Mouse (Mus musculus) spleen, postnatal 10 days (tissue): Measurements from ENCODE around the gene Nckap5l.
"Not testable (repeated sequence)": the region's sequence is repeated elsewhere in the genome, so short reads cannot be mapped to it uniquely, and the experiment has no call there.

Experiments
- DNase-seq, 2 experiments: peaks; one replicate each; pipeline ENCODE4 v3.0.0; 2021 to 2022; ENCODE audit warnings: low spot score in 2 of 2

Nckap5l gene

GRCm38 (mm10) chr15:99469736-99470135 is 12.2 kb upstream of the Nckap5l start:
- no peak for DNase-seq

GRCm38 (mm10) chr15:99469067-99469466 is 11.5 kb upstream of the Nckap5l start:
- peak; percentile 45 to 80 for DNase-seq

GRCm38 (mm10) chr15:99463194-99463593 is 5.6 kb upstream of the Nckap5l start:
- DNase-seq = no peak

- peak; percentile 24 to 46 for DNase-seq
These were observed 464 bp downstream of the Nckap5l start for GRCm38 (mm10) chr15:99456963-99457605.

- DNase-seq = no peak
These were observed 1.1 kb downstream of the Nckap5l start for GRCm38 (mm10) chr15:99456338-99456962.

GRCm38 (mm10) chr15:99455415-99455814 is 2.1 kb downstream of the Nckap5l start:
- DNase-seq = no peak

GRCm38 (mm10) chr15:99454585-99455279 is 2.8 kb downstream of the Nckap5l start:
- DNase-seq = no peak

GRCm38 (mm10) chr15:99453153-99453900 is 4.2 kb downstream of the Nckap5l start:
- DNase-seq = no peak

- DNase-seq = no peak
These were observed 7.7 kb downstream of the Nckap5l start for GRCm38 (mm10) chr15:99449751-99450280.

- DNase-seq = no peak
These were observed 8.3 kb downstream of the Nckap5l start for GRCm38 (mm10) chr15:99449131-99449750.

- not testable (repeated sequence) for DNase-seq
These were observed 11.4 kb downstream of the Nckap5l start for GRCm38 (mm10) chr15:99446136-99446535.

- no peak for DNase-seq
These were observed 12.0 kb downstream of the Nckap5l start for GRCm38 (mm10) chr15:99445567-99445966.

GRCm38 (mm10) chr15:99442358-99442757 is 15.2 kb downstream of the Nckap5l start:
- DNase-seq = no peak

GRCm38 (mm10) chr15:99440816-99441457 is 16.6 kb downstream of the Nckap5l start:
- DNase-seq = no peak

GRCm38 (mm10) chr15:99440112-99440815 is 17.3 kb downstream of the Nckap5l start:
- DNase-seq = no peak

GRCm38 (mm10) chr15:99438966-99439698 is 18.4 kb downstream of the Nckap5l start:
- DNase-seq = no peak

- DNase-seq = no peak
These were observed 23.6 kb downstream of the Nckap5l start for GRCm38 (mm10) chr15:99433913-99434312.

- no peak for DNase-seq
These were observed 24.3 kb downstream of the Nckap5l start for GRCm38 (mm10) chr15:99433081-99433718.

GRCm38 (mm10) chr15:99431967-99432366 is 25.6 kb downstream of the Nckap5l start:
- DNase-seq = no peak
